Mouse (Mus musculus): ENCODE measurements around the gene Rbm47. TPM values are rescaled to one million over a fixed set of nuclear protein-coding genes. Genes with fewer than 3 reads are reported as not detected.

The Rbm47 gene
- polyA plus RNA-seq, 1 experiment: 37.2 TPM

DNA sequence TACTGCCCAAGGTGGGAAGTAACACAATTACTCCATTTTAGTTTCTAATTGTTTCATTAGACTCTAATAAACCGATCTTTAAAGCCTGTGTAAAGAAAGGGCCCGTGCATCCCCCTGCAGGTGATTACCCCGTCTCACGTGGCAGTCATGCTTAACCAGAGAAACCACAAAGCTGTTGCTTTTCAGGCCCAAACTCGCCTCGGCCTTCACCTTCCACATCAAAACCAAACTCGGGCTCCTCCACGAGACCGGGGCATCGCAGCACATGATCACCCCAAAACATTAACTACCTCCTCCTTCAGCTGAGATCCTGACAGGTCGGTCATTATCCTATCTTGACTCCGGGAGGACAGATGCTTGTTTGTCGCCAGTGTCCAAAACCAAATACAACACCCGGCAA is 58.2 kb downstream of the Rbm47 start:
- TF ChIP-seq POLR2A (IDR thresholded peaks at IDR 0.05; ENCODE audit: borderline replicate concordance, extremely low read depth, low read depth, low read length): no peak
- TF ChIP-seq CTCF (IDR thresholded peaks at IDR 0.05; ENCODE audit: insufficient read depth, low read length): no peak
- Histone ChIP-seq H3K4me1 (ENCODE audit: control insufficient read depth, insufficient read depth, low read length) (no peaks in the 10 kb centered on the region; the same call in 1 of the 2 replicates), H3K4me3 (replicated peaks; ENCODE audit: extremely low read depth, low read depth, low read length) (no peak overlapping the region)
- 54% methylated on average over 14 of the region's 14 CpGs for WGBS
- peak; percentile 45 for DNase-seq

DNA sequence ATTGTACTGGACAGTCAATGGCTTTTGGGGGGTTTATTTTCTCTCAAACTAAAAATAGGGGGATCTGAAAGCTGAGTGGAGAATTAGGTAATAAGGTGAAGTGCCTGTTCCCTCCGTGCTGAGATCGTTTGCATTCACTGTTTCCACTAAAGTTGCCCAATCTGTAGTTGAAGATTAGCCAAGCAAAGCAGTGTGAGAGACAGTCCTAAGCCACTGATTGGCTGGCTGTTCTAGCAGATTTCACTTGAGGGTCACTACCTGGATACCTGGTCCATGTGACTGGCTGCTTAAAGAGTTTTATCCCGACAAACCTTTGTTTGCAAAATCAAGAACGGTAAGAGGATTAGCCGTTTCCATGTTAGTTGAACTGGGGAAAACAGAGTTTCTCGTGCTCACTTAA is 58.7 kb downstream of the Rbm47 start:
- DNase-seq: no peak
- 61% methylated on average over 6 of the region's 6 CpGs for WGBS
- TF ChIP-seq POLR2A (IDR thresholded peaks at IDR 0.05; ENCODE audit: borderline replicate concordance, extremely low read depth, low read depth, low read length) (no peak), CTCF (IDR thresholded peaks at IDR 0.05; ENCODE audit: insufficient read depth, low read length) (no peak)
- Histone ChIP-seq H3K4me3 (replicated peaks; ENCODE audit: extremely low read depth, low read depth, low read length) (no peak overlapping the region), H3K4me1 (ENCODE audit: control insufficient read depth, insufficient read depth, low read length) (no peaks in the 10 kb centered on the region; the same call in 1 of the 2 replicates)

DNA sequence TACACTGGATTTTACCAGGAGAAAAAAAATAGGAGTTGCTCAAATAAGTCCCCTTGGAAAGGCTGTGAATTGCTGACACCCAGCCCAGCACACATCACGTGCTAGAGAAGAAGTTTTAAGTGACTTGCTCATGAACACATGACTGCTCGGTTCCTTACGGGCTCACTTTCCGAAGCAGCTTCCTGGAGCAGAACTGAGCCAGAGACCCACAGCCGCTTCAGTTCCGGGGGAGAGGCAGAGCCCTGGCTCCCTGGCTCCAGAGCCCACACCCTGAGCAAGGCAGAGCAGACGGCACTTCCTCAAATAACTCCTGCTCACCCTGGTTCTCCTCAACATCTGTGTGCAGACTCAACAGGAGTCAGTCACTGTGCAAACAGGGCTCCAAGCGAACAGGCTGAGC is 60.9 kb downstream of the Rbm47 start:
- TF ChIP-seq CTCF (IDR thresholded peaks at IDR 0.05; ENCODE audit: insufficient read depth, low read length) (no peak), POLR2A (IDR thresholded peaks at IDR 0.05; ENCODE audit: borderline replicate concordance, extremely low read depth, low read depth, low read length) (peak; percentile 12; the same call in 1 of the 2 replicates)
- Histone ChIP-seq H3K4me3 (replicated peaks; ENCODE audit: extremely low read depth, low read depth, low read length) (no peak overlapping the region), H3K4me1 (ENCODE audit: control insufficient read depth, insufficient read depth, low read length) (peaks cover 5% of the 10 kb centered on the region)
- 27% methylated on average over 8 of the region's 8 CpGs for WGBS
- DNase-seq: peak; percentile 59

DNA sequence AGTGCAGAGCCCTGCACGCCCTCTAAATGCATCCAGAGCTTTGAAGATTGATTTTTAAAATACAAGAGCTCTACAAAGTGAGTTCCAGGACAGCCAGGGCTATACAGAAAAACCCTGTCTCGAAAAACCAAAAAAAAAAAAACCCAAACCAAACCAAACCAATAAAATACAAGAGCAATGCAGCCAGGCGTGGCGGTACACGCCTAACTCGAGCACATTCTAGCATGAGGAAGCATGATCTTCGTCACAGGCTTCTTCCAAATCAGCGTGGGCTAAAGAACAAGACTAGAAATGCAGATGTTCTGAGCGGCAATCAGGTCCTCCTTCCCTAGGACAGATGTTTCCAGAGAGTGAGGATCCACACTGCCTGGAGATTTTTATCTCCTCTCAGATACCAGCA is 66.5 kb downstream of the Rbm47 start:
- WGBS: 55% methylated on average over 9 of the region's 9 CpGs
- peaks cover 5% of the 10 kb centered on the region for H3K4me1 ChIP-seq (ENCODE audit: control insufficient read depth, insufficient read depth, low read length)
- no peak for TF ChIP-seq POLR2A (IDR thresholded peaks at IDR 0.05; ENCODE audit: borderline replicate concordance, extremely low read depth, low read depth, low read length)
- no peak overlapping the region for H3K4me3 ChIP-seq (replicated peaks; ENCODE audit: extremely low read depth, low read depth, low read length)
- no peak for DNase-seq

DNA sequence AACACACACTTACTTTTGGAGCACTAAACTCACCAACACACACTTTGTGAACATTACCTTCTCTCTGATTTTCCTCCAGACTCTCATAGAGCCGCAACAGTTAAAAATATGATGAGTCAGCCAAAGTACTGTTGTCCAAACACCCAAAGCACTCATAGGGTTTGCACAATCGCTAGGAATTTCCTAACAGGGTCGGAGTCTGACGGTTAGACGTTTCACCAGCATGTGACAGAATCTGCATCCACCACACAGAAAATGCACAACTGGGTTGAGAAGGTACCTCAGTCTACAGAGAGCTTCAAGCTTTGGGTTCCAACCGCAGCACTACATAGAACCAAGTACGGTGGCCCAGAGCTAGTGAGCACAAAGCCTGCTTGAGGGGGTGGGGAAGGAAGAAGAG is 67.0 kb downstream of the Rbm47 start:
- no peak for TF ChIP-seq CTCF (IDR thresholded peaks at IDR 0.05; ENCODE audit: insufficient read depth, low read length)
- no peak for TF ChIP-seq POLR2A (IDR thresholded peaks at IDR 0.05; ENCODE audit: borderline replicate concordance, extremely low read depth, low read depth, low read length)
- Histone ChIP-seq H3K4me1 (ENCODE audit: control insufficient read depth, insufficient read depth, low read length) (peaks cover 5% of the 10 kb centered on the region), H3K4me3 (replicated peaks; ENCODE audit: extremely low read depth, low read depth, low read length) (peak overlapping the region; percentile 29)
- peak; percentile 53 for DNase-seq
- 37% methylated on average over 7 of the region's 7 CpGs for WGBS

DNA sequence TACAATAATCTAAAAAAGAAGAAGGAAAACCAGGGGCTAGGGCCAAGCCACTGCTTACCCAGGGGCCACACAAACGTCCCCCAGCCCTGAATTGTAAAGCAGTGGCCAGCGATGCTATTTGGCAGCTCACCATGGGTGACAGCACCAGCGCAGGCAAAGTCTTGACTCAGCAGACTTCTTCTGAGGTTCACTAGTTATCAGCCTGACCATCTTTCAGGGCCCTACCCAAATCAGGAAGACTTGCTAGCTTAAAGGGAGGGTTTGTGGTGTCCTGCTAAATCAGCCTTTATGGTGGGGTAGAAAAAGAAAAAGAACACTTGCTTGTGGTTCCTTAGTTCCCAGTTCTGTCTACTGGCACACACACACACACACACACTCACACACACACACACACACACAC is 67.6 kb downstream of the Rbm47 start:
- Histone ChIP-seq H3K4me3 (replicated peaks; ENCODE audit: extremely low read depth, low read depth, low read length) (no peak overlapping the region), H3K4me1 (ENCODE audit: control insufficient read depth, insufficient read depth, low read length) (peaks cover 5% of the 10 kb centered on the region)
- WGBS: 48% methylated on average over 3 of the region's 3 CpGs
- DNase-seq: no peak
- TF ChIP-seq CTCF (IDR thresholded peaks at IDR 0.05; ENCODE audit: insufficient read depth, low read length): no peak
- no peak for TF ChIP-seq POLR2A (IDR thresholded peaks at IDR 0.05; ENCODE audit: borderline replicate concordance, extremely low read depth, low read depth, low read length)

DNA sequence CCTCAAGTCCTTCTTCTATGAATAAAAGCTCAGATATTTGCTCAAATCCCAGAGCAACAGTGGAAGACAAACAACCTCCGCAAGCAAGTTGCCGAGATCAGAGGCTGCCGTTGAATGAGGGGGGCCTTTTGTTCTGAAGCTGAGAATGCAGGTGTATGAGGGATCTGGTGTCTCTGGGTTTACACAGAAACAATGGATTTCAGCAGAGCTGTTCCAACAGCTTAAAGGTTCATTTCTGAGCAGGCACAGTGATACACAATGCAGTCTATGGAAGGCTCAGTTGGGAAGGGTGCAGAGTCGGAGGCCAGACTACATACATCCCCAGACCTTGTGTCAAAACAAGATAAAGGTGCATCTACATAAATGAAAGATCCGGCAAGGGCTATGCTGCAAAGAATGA is 69.5 kb downstream of the Rbm47 start:
- WGBS: 57% methylated on average over 5 of the region's 5 CpGs
- TF ChIP-seq CTCF (IDR thresholded peaks at IDR 0.05; ENCODE audit: insufficient read depth, low read length) (no peak), POLR2A (IDR thresholded peaks at IDR 0.05; ENCODE audit: borderline replicate concordance, extremely low read depth, low read depth, low read length) (no peak)
- H3K4me1 ChIP-seq (ENCODE audit: control insufficient read depth, insufficient read depth, low read length): peaks cover 5% of the 10 kb centered on the region
- DNase-seq: no peak
- no peak overlapping the region for H3K4me3 ChIP-seq (replicated peaks; ENCODE audit: extremely low read depth, low read depth, low read length)

DNA sequence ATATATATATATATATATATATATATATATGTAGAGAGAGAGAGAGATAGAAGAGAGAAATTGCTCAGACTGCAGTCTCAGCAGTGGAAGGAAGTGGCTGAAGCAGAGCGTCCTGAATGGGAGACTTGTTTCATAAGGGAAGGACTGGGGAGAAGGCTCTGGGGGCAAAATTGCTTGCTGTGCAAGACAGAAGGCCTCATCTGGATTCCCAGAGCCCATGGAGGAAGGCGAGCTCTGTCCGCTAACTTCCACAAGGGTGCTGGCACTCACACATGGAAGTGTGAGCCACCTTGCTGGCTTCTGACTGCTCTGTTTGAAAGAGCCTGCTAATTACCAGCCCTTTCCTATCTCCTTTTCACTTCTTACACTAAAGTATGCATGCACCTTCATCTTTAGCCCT is 70.1 kb downstream of the Rbm47 start:
- no peak for TF ChIP-seq CTCF (IDR thresholded peaks at IDR 0.05; ENCODE audit: insufficient read depth, low read length)
- TF ChIP-seq POLR2A (IDR thresholded peaks at IDR 0.05; ENCODE audit: borderline replicate concordance, extremely low read depth, low read depth, low read length): no peak
- DNase-seq: no peak
- Histone ChIP-seq H3K4me1 (ENCODE audit: control insufficient read depth, insufficient read depth, low read length) (peaks cover 5% of the 10 kb centered on the region), H3K4me3 (replicated peaks; ENCODE audit: extremely low read depth, low read depth, low read length) (no peak overlapping the region)
- 65% methylated on average over 3 of the region's 3 CpGs for WGBS

DNA sequence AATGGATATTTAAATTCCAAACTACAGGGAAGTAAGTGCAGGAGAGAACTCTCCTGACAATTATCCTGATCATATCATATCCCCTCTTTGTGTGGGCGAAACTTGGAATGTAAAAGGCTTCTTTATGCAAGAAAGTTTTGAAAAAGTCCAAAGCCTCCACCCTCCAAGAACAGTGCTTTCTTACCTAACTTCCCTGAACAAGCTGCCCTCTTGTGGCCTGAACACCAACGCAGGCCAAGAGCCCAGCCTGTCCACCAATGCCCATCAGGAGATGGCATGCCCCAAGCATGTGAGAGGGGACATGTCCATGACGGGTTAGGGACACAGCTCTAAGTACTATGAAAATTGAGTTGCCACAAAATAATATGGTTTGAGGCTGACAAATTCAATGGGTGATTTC is 71.3 kb downstream of the Rbm47 start:
- 54% methylated on average over 3 of the region's 3 CpGs for WGBS
- no peak for DNase-seq
- TF ChIP-seq POLR2A (IDR thresholded peaks at IDR 0.05; ENCODE audit: borderline replicate concordance, extremely low read depth, low read depth, low read length) (no peak), CTCF (IDR thresholded peaks at IDR 0.05; ENCODE audit: insufficient read depth, low read length) (peak; percentile 47)
- Histone ChIP-seq H3K4me3 (replicated peaks; ENCODE audit: extremely low read depth, low read depth, low read length) (no peak overlapping the region), H3K4me1 (ENCODE audit: control insufficient read depth, insufficient read depth, low read length) (peaks cover 2% of the 10 kb centered on the region)

DNA sequence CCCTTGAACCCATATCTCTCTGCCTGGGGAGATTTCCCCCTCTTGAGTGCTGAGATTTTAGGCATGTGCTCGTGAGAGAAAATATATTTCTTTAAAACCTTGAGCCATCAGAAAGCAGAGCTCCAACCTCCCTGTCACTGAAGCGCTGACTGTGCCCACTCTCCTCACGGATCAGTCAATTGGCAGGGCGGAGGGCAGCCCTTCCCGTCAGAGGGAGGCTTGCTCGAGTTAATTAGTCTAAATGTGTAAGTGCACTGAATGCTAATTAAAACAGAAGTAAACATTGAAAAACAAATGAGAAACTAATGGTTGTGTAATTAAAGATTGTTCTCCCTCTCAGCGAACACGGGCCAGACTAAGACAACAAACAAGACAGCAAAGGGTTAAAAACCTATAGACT is 72.6 kb downstream of the Rbm47 start:
- TF ChIP-seq CTCF (IDR thresholded peaks at IDR 0.05; ENCODE audit: insufficient read depth, low read length) (no peak), POLR2A (IDR thresholded peaks at IDR 0.05; ENCODE audit: borderline replicate concordance, extremely low read depth, low read depth, low read length) (no peak)
- 70% methylated on average over 8 of the region's 8 CpGs for WGBS
- no peak overlapping the region for H3K4me3 ChIP-seq (replicated peaks; ENCODE audit: extremely low read depth, low read depth, low read length)
- no peak for DNase-seq
- peaks cover 2% of the 10 kb centered on the region for H3K4me1 ChIP-seq (ENCODE audit: control insufficient read depth, insufficient read depth, low read length)
